Mouse (Mus musculus) 3134 (cell line): ENCODE measurements around the gene Atg3.

Experiments
- DNase-seq: peaks from one replicate; pipeline ENCODE4 v3.0.0-alpha.2; 2011; ENCODE audit warnings: low spot score; ENCODE audit not compliant: insufficient read length; ENCODE audit errors: extremely low read depth

The Atg3 gene

GRCm38 (mm10) chr16:45158522-45159388 lies at the start of gene Atg3, which contains the start of gene Slc35a5:
Atg3 (plus strand) TSS chr16:45158785.
Slc35a5 (minus strand) TSS chr16:45158706.
- DNase-seq = peak; percentile 95

- peak; percentile 84 for DNase-seq
These were observed 48.1 kb upstream of the Atg3 start for GRCm38 (mm10) chr16:45110498-45110897.

GRCm38 (mm10) chr16:45117200-45117599 lies 41.4 kb upstream of the Atg3 start:
- no peak for DNase-seq

GRCm38 (mm10) chr16:45118760-45119159 lies 39.8 kb upstream of the Atg3 start:
- no peak for DNase-seq

- no peak for DNase-seq
These were observed 37.6 kb upstream of the Atg3 start for GRCm38 (mm10) chr16:45120844-45121425.

- no peak for DNase-seq
These were observed 36.0 kb upstream of the Atg3 start for GRCm38 (mm10) chr16:45122571-45122970.

- DNase-seq = no peak
These were observed 34.1 kb upstream of the Atg3 start for GRCm38 (mm10) chr16:45124230-45125203.

GRCm38 (mm10) chr16:45127936-45128710 lies 30.5 kb upstream of the Atg3 start:
- no peak for DNase-seq

- DNase-seq = no peak
These were observed 16.9 kb upstream of the Atg3 start for GRCm38 (mm10) chr16:45141711-45142110.

- DNase-seq = no peak
These were observed 16.0 kb upstream of the Atg3 start for GRCm38 (mm10) chr16:45142565-45142964.

GRCm38 (mm10) chr16:45145119-45145518 lies 13.5 kb upstream of the Atg3 start:
- no peak for DNase-seq

- DNase-seq = no peak
These were observed 10.0 kb upstream of the Atg3 start for GRCm38 (mm10) chr16:45148488-45149082.

GRCm38 (mm10) chr16:45154741-45155250 lies 3.8 kb upstream of the Atg3 start:
- no peak for DNase-seq

- peak; percentile 76 for DNase-seq
These were observed 456 bp upstream of the Atg3 start for GRCm38 (mm10) chr16:45158136-45158521.

- DNase-seq = no peak
These were observed 768 bp downstream of the Atg3 start for GRCm38 (mm10) chr16:45159389-45159716.

GRCm38 (mm10) chr16:45178552-45178951 lies 20.0 kb downstream of the Atg3 start:
- DNase-seq = no peak

- no peak for DNase-seq
These were observed 23.2 kb downstream of the Atg3 start for GRCm38 (mm10) chr16:45181824-45182223.

- DNase-seq = peak; percentile 14
These were observed 34.0 kb downstream of the Atg3 start for GRCm38 (mm10) chr16:45192613-45193012.

GRCm38 (mm10) chr16:45196816-45197215 lies 38.2 kb downstream of the Atg3 start:
- DNase-seq = peak; percentile 13

- no peak for DNase-seq
These were observed 42.8 kb downstream of the Atg3 start for GRCm38 (mm10) chr16:45201395-45201794.
